Mouse (Mus musculus) cortical plate, adult 2 months (tissue): ENCODE results near the gene Rere.

Experiments
- CTCF ChIP-seq: fragments of 200-500 bp; IDR thresholded peaks from 2 replicates; pipeline ENCODE4 v1.5.1; 2011; ENCODE audit warnings: mild to moderate bottlenecking, control low read depth, low read length; ENCODE audit not compliant: insufficient read depth; ENCODE audit errors: extremely low read depth
- POLR2A ChIP-seq: fragments of 200-500 bp; IDR thresholded peaks from 2 replicates; pipeline ENCODE4 v1.6.1; 2011; ENCODE audit warnings: mild to moderate bottlenecking, low read length, control low read depth; ENCODE audit not compliant: insufficient read depth; ENCODE audit errors: extremely low read depth

- TF ChIP-seq CTCF (no peak), POLR2A (no peak)
Observed at GRCm38 (mm10) chr4:150536821-150537510, 255.5 kb downstream of the Rere start.
